Mouse (Mus musculus) liver, postnatal 0 days (tissue): ENCODE measurements around the gene Ifngr2.

Experiments used
- CTCF ChIP-seq: sonication (generic); IDR thresholded peaks from 2 replicates; pipeline ENCODE4 v1.5.1; 2016; ENCODE audit warnings: antibody characterized with exemption, low read depth
- EP300 ChIP-seq: IDR thresholded peaks from 2 replicates; pipeline ENCODE4 v1.6.1; 2016; ENCODE audit warnings: antibody characterized with exemption, low read depth, mild to moderate bottlenecking

DNA sequence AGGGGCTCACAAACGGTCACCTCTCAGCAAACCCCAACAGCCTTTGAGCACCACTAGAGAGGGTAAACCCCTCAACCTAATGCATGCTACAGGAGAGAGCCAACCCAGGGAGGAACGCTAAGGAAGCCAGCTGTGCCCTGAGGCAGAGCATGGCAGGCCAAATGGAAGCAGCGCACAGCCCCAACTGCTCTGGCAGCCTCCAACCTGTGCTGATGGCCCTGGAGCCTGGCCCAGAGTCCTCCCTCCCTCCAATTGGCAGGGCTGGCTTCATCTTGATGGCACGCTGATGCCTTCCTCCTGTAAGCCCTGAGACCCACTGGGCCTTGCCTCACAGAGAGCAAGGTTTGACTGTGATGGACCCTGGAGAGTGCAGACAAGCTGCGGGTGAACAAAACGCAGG, 48.2 kb downstream of the Ifngr2 start:
- TF ChIP-seq CTCF (no peak), EP300 (no peak)
